Mouse (Mus musculus) myocyte (in vitro differentiated cells): Measurements from ENCODE around the gene Hs6st3. TPM values are rescaled to one million over a fixed set of nuclear protein-coding genes. Genes with fewer than 3 reads are reported as not detected.

Source experiments
- H3K27me3 ChIP-seq: one replicate; pipeline ENCODE4 v1.6.1; 2011; ENCODE audit not compliant: control insufficient read depth, insufficient read depth, insufficient read length
- H3K36me3 ChIP-seq: one replicate; pipeline ENCODE4 v1.6.1; 2011; ENCODE audit not compliant: control insufficient read depth, insufficient read depth
- H3K4me2 ChIP-seq: one replicate; pipeline ENCODE4 v1.6.1; 2011; ENCODE audit warnings: low read depth, control low read depth
- H3K4me3 ChIP-seq: one replicate; pipeline ENCODE4 v1.5.1; 2011; ENCODE audit warnings: mild to moderate bottlenecking, control low read depth, moderate library complexity
- H3K79me2 ChIP-seq: one replicate; pipeline ENCODE4 v1.6.1; 2011; ENCODE audit not compliant: control insufficient read depth, insufficient read depth
- H3ac ChIP-seq: one replicate; pipeline ENCODE4 v1.6.1; 2011; ENCODE audit not compliant: control insufficient read depth, insufficient read length
- CEBPB ChIP-seq: IDR thresholded peaks from 2 replicates; pipeline ENCODE4 v1.6.1; 2011; ENCODE audit warnings: mild to moderate bottlenecking, moderate library complexity; ENCODE audit not compliant: poor library complexity, insufficient read depth, severe bottlenecking
- E2F4 ChIP-seq: IDR thresholded peaks from one replicate; pipeline ENCODE4 v1.6.1; 2011; ENCODE audit warnings: mild to moderate bottlenecking, control low read depth, moderate library complexity; ENCODE audit not compliant: insufficient read depth
- MAX ChIP-seq: IDR thresholded peaks from one replicate; pipeline ENCODE4 v1.6.1; 2011; ENCODE audit warnings: low read depth, mild to moderate bottlenecking, control low read depth
- MYOD1 ChIP-seq, 3 experiments: IDR thresholded peaks; one replicate each; pipeline ENCODE4 v1.6.1; 2011; ENCODE audit warnings: control low read depth in 2 of 3, low read depth in 2 of 3, mild to moderate bottlenecking in 2 of 3, moderate library complexity in 1 of 3; ENCODE audit not compliant: insufficient read length in 2 of 3, control insufficient read depth in 1 of 3
- MYOG ChIP-seq, 3 experiments: IDR thresholded peaks; one replicate each; pipeline ENCODE4 v1.6.1; 2011; ENCODE audit warnings: control low read depth in 2 of 3, low read depth in 2 of 3, mild to moderate bottlenecking in 2 of 3; ENCODE audit not compliant: insufficient read length in 2 of 3, control insufficient read depth in 1 of 3, insufficient read depth in 1 of 3
- POLR2A ChIP-seq: IDR thresholded peaks from one replicate; pipeline ENCODE4 v1.6.1; 2011; ENCODE audit warnings: low read depth, mild to moderate bottlenecking, control low read depth, moderate library complexity; ENCODE audit not compliant: insufficient read length
- POLR2AphosphoS2 ChIP-seq: IDR thresholded peaks from one replicate; pipeline ENCODE4 v1.6.1; 2011; ENCODE audit warnings: low read depth, control low read depth; ENCODE audit not compliant: insufficient read length
- REST ChIP-seq: IDR thresholded peaks from one replicate; pipeline ENCODE4 v1.6.1; 2011; ENCODE audit warnings: mild to moderate bottlenecking, control low read depth, moderate library complexity; ENCODE audit not compliant: insufficient read depth, insufficient read length
- SRF ChIP-seq: IDR thresholded peaks from one replicate; pipeline ENCODE4 v1.6.1; 2011; ENCODE audit warnings: low read depth; ENCODE audit not compliant: control insufficient read depth, insufficient read length
- TCF12 ChIP-seq: IDR thresholded peaks from one replicate; pipeline ENCODE4 v1.6.1; 2011; ENCODE audit warnings: mild to moderate bottlenecking, control low read depth; ENCODE audit not compliant: poor library complexity, insufficient read depth, severe bottlenecking
- TCF3 ChIP-seq: IDR thresholded peaks from one replicate; pipeline ENCODE4 v1.6.1; 2011; ENCODE audit warnings: low read depth, control low read depth; ENCODE audit not compliant: insufficient read length
- USF1 ChIP-seq: IDR thresholded peaks from one replicate; pipeline ENCODE4 v1.6.1; 2011; ENCODE audit warnings: low read depth, mild to moderate bottlenecking, control low read depth, moderate library complexity
- polyA plus RNA-seq: library from polyadenylated mRNA; unstranded; fragments of >200 nt; fragmentation: generic; extraction: Trizol; gene quantifications from one replicate; pipeline ENCODE4 v1.2.1, GENCODE M21; 2012; ENCODE audit warnings: missing spikeins

Gene Hs6st3
- polyA plus RNA-seq, 1 experiment, result not detected

GRCm38 (mm10) chr14:119401618-119402017, 263.5 kb downstream of the Hs6st3 start:
- TF ChIP-seq POLR2AphosphoS2 (no peak), POLR2A (no peak), E2F4 (no peak), CEBPB (no peak), MYOG (IDR thresholded peaks at IDR 0.05; ENCODE audit: control insufficient read depth in 1 of 3, insufficient read depth in 1 of 3, insufficient read length in 2 of 3, low read depth in 2 of 3) (no peak), MAX (no peak), MYOD1 (IDR thresholded peaks at IDR 0.05; ENCODE audit: control insufficient read depth in 1 of 3, insufficient read length in 2 of 3, low read depth in 2 of 3) (no peak), SRF (no peak), REST (no peak), USF1 (no peak), TCF12 (no peak), TCF3 (no peak)
- H3K4me2 ChIP-seq, result no peak overlapping the region
- no peaks in the 10 kb centered on the region for H3K27me3 ChIP-seq
- H3K79me2 ChIP-seq, result no peaks in the 10 kb centered on the region
- H3ac ChIP-seq, result no peak overlapping the region
- H3K36me3 ChIP-seq, result no peaks in the 10 kb centered on the region
- no peak overlapping the region for H3K4me3 ChIP-seq

DNA sequence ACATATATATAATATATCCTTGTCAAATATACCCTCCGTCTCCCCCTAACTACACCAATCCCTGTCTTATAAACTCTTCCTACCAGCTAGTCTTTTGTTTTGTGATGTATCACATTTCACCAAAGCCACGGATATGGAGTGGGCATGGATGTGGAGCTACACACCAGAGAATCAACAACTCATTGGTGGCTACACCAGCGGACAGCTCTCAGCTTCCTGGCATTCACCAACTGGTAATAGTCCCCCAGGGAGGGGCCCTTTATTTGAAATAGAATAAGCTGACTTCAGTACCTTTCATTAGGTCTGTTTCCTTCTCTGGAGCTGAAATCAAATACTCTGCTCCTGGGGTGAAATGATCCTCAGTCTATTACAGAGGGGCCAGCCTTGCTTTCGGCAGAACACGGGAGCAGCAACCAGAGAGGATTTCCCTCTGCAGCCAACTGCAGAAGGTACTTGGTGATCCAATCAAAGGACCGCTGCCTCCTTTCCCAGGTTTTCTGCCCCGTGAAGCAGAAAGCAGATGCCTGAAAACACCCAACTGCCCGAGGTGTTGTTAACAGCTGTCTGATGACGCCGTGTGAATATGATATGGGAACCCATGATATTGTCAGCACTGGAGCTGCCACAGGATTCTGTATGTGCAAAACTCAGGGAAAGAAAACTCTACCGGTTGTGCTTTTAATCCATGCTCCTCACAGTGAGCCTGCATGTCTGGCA, 271.4 kb downstream of the Hs6st3 start:
- Histone ChIP-seq H3K4me2 (no peak overlapping the region), H3ac (no peak overlapping the region), H3K27me3 (no peaks in the 10 kb centered on the region), H3K79me2 (no peaks in the 10 kb centered on the region), H3K36me3 (no peaks in the 10 kb centered on the region), H3K4me3 (no peak overlapping the region)
- TF ChIP-seq MAX (no peak), USF1 (no peak), MYOD1 (IDR thresholded peaks at IDR 0.05; ENCODE audit: control insufficient read depth in 1 of 3, insufficient read length in 2 of 3, low read depth in 2 of 3) (no peak), MYOG (IDR thresholded peaks at IDR 0.05; ENCODE audit: control insufficient read depth in 1 of 3, insufficient read depth in 1 of 3, insufficient read length in 2 of 3, low read depth in 2 of 3) (no peak), POLR2AphosphoS2 (no peak), TCF3 (no peak), POLR2A (no peak), E2F4 (no peak), TCF12 (no peak), SRF (no peak), CEBPB (no peak), REST (no peak)

- H3K4me3 ChIP-seq, result no peak overlapping the region
- TF ChIP-seq POLR2A (no peak), REST (no peak), CEBPB (no peak), POLR2AphosphoS2 (no peak), USF1 (no peak), MAX (no peak), MYOG (IDR thresholded peaks at IDR 0.05; ENCODE audit: control insufficient read depth in 1 of 3, insufficient read depth in 1 of 3, insufficient read length in 2 of 3, low read depth in 2 of 3) (no peak), E2F4 (no peak), SRF (no peak), MYOD1 (IDR thresholded peaks at IDR 0.05; ENCODE audit: control insufficient read depth in 1 of 3, insufficient read length in 2 of 3, low read depth in 2 of 3) (no peak)
These were observed 284.8 kb downstream of the Hs6st3 start for GRCm38 (mm10) chr14:119422894-119423293.

DNA sequence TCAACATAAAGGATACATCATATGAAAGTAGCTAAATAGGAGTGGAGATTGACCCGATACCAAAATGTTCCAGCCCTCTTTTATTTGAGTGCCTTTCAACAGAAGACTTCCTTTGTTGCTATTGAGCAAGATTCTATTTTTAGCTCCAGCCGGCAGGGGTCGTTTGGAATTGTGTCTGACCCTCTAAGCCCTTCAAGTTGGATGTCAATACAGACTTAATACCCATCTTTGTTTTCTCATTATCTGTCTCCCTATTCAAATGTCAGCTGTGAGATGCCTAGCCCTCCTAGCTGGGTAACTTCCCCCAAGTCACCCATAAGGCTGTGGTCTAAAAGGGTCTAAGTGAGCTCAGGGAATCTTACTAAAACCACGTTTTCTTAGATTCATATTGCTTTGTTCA, 312.3 kb downstream of the Hs6st3 start:
- Histone ChIP-seq H3K4me2 (no peak overlapping the region), H3K27me3 (no peaks in the 10 kb centered on the region)
- TF ChIP-seq MYOD1 (IDR thresholded peaks at IDR 0.05; ENCODE audit: control insufficient read depth in 1 of 3, insufficient read length in 2 of 3, low read depth in 2 of 3) (no peak), USF1 (no peak), E2F4 (no peak)

More at GRCm38 (mm10) chr14:119422894-119423293, 284.8 kb downstream of the Hs6st3 start:
- no peak overlapping the region for H3K4me2 ChIP-seq
- no peaks in the 10 kb centered on the region for H3K27me3 ChIP-seq
- H3K36me3 ChIP-seq, result no peaks in the 10 kb centered on the region
- no peaks in the 10 kb centered on the region for H3K79me2 ChIP-seq
- no peak overlapping the region for H3ac ChIP-seq

DNA sequence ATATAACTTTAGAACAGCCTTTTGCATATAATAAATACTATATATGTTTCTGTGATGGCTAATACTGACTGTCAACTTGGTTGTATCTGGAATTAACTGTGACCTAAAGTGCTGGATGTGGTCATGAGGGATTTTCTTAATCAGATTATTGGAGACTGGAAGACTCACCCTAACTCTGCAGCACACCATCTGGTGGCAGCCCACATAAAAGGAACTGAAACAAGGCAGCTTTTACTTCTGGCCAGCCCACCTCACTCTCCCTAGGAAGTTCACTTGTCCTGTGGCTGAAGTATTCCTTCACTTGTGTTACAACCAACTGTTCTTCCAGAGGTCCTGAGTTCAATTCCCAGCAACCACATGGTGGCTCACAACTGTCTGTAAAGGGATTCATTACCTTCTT, 313.5 kb downstream of the Hs6st3 start:
- H3K27me3 ChIP-seq, result no peaks in the 10 kb centered on the region
- H3ac ChIP-seq, result no peak overlapping the region
- no peak overlapping the region for H3K4me2 ChIP-seq
- H3K4me3 ChIP-seq, result no peak overlapping the region
- no peaks in the 10 kb centered on the region for H3K79me2 ChIP-seq
- TF ChIP-seq REST (no peak), USF1 (no peak), MYOG (IDR thresholded peaks at IDR 0.05; ENCODE audit: control insufficient read depth in 1 of 3, insufficient read depth in 1 of 3, insufficient read length in 2 of 3, low read depth in 2 of 3) (no peak), POLR2A (no peak), SRF (no peak), TCF12 (no peak), TCF3 (no peak), E2F4 (no peak), CEBPB (no peak), MAX (no peak), MYOD1 (IDR thresholded peaks at IDR 0.05; ENCODE audit: control insufficient read depth in 1 of 3, insufficient read length in 2 of 3, low read depth in 2 of 3) (no peak), POLR2AphosphoS2 (no peak)
- no peaks in the 10 kb centered on the region for H3K36me3 ChIP-seq

More for the DNA sequence above, 312.3 kb downstream of the Hs6st3 start:
- Histone ChIP-seq H3K36me3 (no peaks in the 10 kb centered on the region), H3K79me2 (no peaks in the 10 kb centered on the region), H3K4me3 (no peak overlapping the region), H3ac (no peak overlapping the region)
